Mouse (Mus musculus) CH12.LX (cell line): ENCODE measurements around the gene Kif22.

Source experiments
- CHD2 ChIP-seq: IDR thresholded peaks from 2 replicates; pipeline ENCODE4 v1.6.1; 2011; ENCODE audit warnings: low read length, improper control_type of control experiment
- CTCF ChIP-seq, 2 experiments: IDR thresholded peaks in 1 of 2; conservative IDR thresholded peaks in 1 of 2; 2 replicates each; pipeline ENCODE4 v1.5.1; 2011 to 2012; ENCODE audit warnings: low read depth in 2 of 2, low read length in 2 of 2, improper control_type of control experiment in 1 of 2, inconsistent platforms in 1 of 2, mild to moderate bottlenecking in 1 of 2, moderate library complexity in 1 of 2
- E2F4 ChIP-seq: IDR thresholded peaks from 2 replicates; pipeline ENCODE4 v1.6.1; 2011; ENCODE audit warnings: low read depth, low read length, improper control_type of control experiment; ENCODE audit not compliant: insufficient replicate concordance
- ELF1 ChIP-seq: IDR thresholded peaks from 2 replicates; pipeline ENCODE4 v1.6.1; 2014; ENCODE audit warnings: low read depth, mild to moderate bottlenecking, inconsistent platforms, low read length, improper control_type of control experiment
- EP300 ChIP-seq: IDR thresholded peaks from 2 replicates; pipeline ENCODE4 v1.6.1; 2011; ENCODE audit warnings: low read length, improper control_type of control experiment
- IRF4 ChIP-seq: IDR thresholded peaks from 2 replicates; pipeline ENCODE4 v1.6.1; 2014; ENCODE audit warnings: low read depth, mild to moderate bottlenecking, inconsistent platforms, low read length, improper control_type of control experiment
- MAZ ChIP-seq: IDR thresholded peaks from 2 replicates; pipeline ENCODE4 v1.6.1; 2012; ENCODE audit warnings: low read depth, mild to moderate bottlenecking, inconsistent platforms, low read length, improper control_type of control experiment, moderate library complexity
- MEF2A ChIP-seq: IDR thresholded peaks from 2 replicates; pipeline ENCODE4 v1.6.1; 2014; ENCODE audit warnings: low read depth, mild to moderate bottlenecking, inconsistent platforms, low read length, improper control_type of control experiment, borderline replicate concordance
- MXI1 ChIP-seq: IDR thresholded peaks from 2 replicates; pipeline ENCODE4 v1.6.1; 2011; ENCODE audit warnings: mild to moderate bottlenecking, low read depth, low read length, improper control_type of control experiment
- POLR2A ChIP-seq: IDR thresholded peaks from 2 replicates; pipeline ENCODE4 v1.6.1; 2011; ENCODE audit warnings: low read depth, mild to moderate bottlenecking, improper control_type of control experiment, low read length
- SIN3A ChIP-seq: IDR thresholded peaks from 2 replicates; pipeline ENCODE4 v1.6.1; 2012; ENCODE audit warnings: low read length, improper control_type of control experiment, inconsistent platforms
- ZMIZ1 ChIP-seq: IDR thresholded peaks from 2 replicates; pipeline ENCODE4 v1.6.1; 2012; ENCODE audit warnings: low read depth, mild to moderate bottlenecking, inconsistent platforms, low read length, improper control_type of control experiment

DNA sequence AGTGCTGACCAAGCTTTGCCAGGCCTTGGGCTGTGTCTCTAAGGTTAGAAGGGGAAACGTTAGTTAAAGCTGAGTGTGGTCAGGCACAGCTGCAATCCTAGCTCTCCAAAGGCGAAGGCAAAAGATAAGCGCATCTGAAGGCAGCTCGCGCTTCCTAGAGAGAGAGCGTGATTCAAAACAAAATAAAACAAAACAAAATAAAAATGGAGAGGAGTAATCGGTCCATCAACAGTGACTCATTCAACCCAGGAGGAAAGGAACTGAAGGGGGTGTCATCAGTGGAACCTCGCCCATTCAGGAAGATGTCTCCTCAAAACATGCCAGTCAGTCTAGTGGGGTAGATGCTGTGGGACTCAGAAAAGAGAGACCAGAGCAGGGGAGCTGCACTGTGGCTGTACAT is 40.0 kb upstream of the Kif22 start:
- TF ChIP-seq CTCF (conservative IDR thresholded peaks at IDR 0.05 in 1 of 2, IDR thresholded peaks at IDR 0.05 in 1 of 2; ENCODE audit: low read depth in 2 of 2, low read length in 2 of 2) (no peak), MXI1 (no peak), MAZ (no peak), POLR2A (no peak), MEF2A (no peak), EP300 (no peak), IRF4 (no peak), E2F4 (no peak), CHD2 (no peak), ZMIZ1 (no peak), SIN3A (no peak), ELF1 (no peak)
